Mouse (Mus musculus) brain, embryonic 14.5 days (tissue): ENCODE results near the gene Zfp423.

Experiments used
- CTCF ChIP-seq: fragments of 200-500 bp; IDR thresholded peaks from 2 replicates; pipeline ENCODE4 v1.5.1; 2012; ENCODE audit warnings: inconsistent platforms, mild to moderate bottlenecking, moderate library complexity, borderline replicate concordance; ENCODE audit not compliant: insufficient read depth, insufficient read length; ENCODE audit errors: extremely low read depth
- POLR2A ChIP-seq: fragments of 200-500 bp; IDR thresholded peaks from 2 replicates; pipeline ENCODE4 v1.6.1; 2012; ENCODE audit warnings: mild to moderate bottlenecking, inconsistent platforms, borderline replicate concordance; ENCODE audit not compliant: poor library complexity, insufficient read depth, insufficient read length, severe bottlenecking; ENCODE audit errors: extremely low read depth

DNA sequence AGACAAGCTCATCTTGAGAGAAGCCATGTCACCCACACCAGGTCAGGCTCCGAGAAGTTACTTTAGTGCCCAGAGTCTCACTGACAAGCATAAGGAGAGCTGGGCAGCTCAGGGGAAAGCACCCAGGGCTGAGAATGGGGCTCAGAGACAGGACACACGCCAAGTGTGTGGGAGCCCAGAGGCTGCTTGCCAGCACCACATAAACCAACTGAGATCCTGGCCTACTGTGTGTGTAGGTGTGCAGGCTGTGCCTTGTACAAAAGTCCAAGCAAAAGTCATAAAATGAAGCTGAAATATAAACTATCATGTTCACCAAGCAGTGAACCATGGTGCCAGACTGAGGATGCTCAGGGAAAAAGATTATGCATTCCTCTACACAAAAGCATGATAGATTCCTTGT is 50.5 kb downstream of the Zfp423 start:
- TF ChIP-seq POLR2A (no peak), CTCF (no peak)
